Mouse (Mus musculus): ENCODE measurements at regions not wholly inside any gene's neighbourhood (a gene's known extent, or its start where the extent isn't known, plus 50 kb on each side); places are given as distances from the start of the nearest gene placed in this dataset.

DNA sequence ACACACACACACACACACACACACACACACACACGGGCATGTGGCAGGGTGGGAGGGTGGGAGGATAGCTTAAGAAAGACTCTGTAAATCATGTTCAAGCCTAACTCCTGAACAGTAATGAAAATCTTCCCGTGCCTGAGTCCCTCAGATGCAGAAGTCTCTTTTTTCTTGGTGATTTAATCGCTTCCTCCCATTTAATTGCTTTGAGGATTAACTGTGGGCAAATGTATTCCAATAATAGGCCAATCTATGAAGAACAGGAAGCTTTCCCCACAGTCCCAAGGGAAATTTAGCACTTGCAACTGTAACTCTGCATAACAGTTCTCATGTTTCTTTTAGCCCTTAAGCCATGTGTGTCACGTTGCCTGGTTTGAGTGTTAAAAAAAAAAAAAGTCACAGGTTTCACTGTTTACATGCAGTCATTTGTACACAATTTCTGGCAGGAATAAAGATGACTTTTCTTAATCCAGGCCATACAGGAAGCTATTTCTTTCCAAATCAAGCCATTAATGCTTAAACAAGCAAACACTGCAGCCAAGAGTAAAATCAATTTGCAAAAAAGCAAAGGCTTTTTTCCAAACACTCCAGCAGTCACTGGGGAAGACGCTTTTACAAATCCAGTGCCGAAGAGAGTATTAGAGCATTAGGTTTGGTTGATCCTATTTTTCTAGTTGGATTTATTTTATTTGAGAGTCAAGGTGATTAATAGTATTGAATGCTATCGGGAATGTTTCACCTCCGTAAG, 370.8 kb upstream of the Atp2b1 start:
- TF ChIP-seq USF1 (IDR thresholded peaks at IDR 0.05; ENCODE audit: low read depth): peak; percentile 47
- TF ChIP-seq MAX (IDR thresholded peaks at IDR 0.05): no peak
- H3K4me3 ChIP-seq (ENCODE audit: insufficient read depth, poor library complexity, severe bottlenecking): no peak overlapping the region
- H3K79me3 ChIP-seq (ENCODE audit: low read depth): no peaks in the 10 kb centered on the region
- no peaks in the 10 kb centered on the region for H3K36me3 ChIP-seq (ENCODE audit: control insufficient read depth, insufficient read depth)
- no peaks in the 10 kb centered on the region for H3K27me3 ChIP-seq (ENCODE audit: control insufficient read depth, insufficient read depth, insufficient read length)
- no peak overlapping the region for H3ac ChIP-seq (ENCODE audit: control insufficient read depth, insufficient read length, low read depth)
- H3K79me2 ChIP-seq (ENCODE audit: control insufficient read depth, insufficient read depth): no peaks in the 10 kb centered on the region

- H3K79me2 ChIP-seq (ENCODE audit: control insufficient read depth, insufficient read depth): no peaks in the 10 kb centered on the region
- no peaks in the 10 kb centered on the region for H3K27me3 ChIP-seq (ENCODE audit: control insufficient read depth, insufficient read depth, insufficient read length)
- no peak overlapping the region for H3K4me3 ChIP-seq (ENCODE audit: insufficient read depth, poor library complexity, severe bottlenecking)
- no peaks in the 10 kb centered on the region for H3K79me3 ChIP-seq (ENCODE audit: low read depth)
- H3ac ChIP-seq (ENCODE audit: control insufficient read depth, insufficient read length, low read depth): no peak overlapping the region
- TF ChIP-seq FOSL1 (IDR thresholded peaks at IDR 0.05; ENCODE audit: insufficient read depth, low read length, poor library complexity, severe bottlenecking) (no peak), MAX (IDR thresholded peaks at IDR 0.05) (no peak), CTCF (IDR thresholded peaks at IDR 0.05; ENCODE audit: control insufficient read depth, insufficient read depth, insufficient read length) (no peak), MYOD1 (IDR thresholded peaks at IDR 0.05; ENCODE audit: control insufficient read depth, insufficient read length, low read depth) (no peak), CEBPB (IDR thresholded peaks at IDR 0.05; ENCODE audit: low read depth) (no peak), MYOG (IDR thresholded peaks at IDR 0.05; ENCODE audit: control insufficient read depth, extremely low read depth, insufficient read length) (no peak), USF1 (IDR thresholded peaks at IDR 0.05; ENCODE audit: low read depth) (no peak)
- no peaks in the 10 kb centered on the region for H3K36me3 ChIP-seq (ENCODE audit: control insufficient read depth, insufficient read depth)
Observed at GRCm38 (mm10) chr10:98543998-98544349, 370.2 kb upstream of the Atp2b1 start.

- H3K79me2 ChIP-seq (ENCODE audit: control insufficient read depth, insufficient read depth): no peaks in the 10 kb centered on the region
- no peak overlapping the region for H3ac ChIP-seq (ENCODE audit: control insufficient read depth, insufficient read length, low read depth)
- no peaks in the 10 kb centered on the region for H3K79me3 ChIP-seq (ENCODE audit: low read depth)
- no peaks in the 10 kb centered on the region for H3K27me3 ChIP-seq (ENCODE audit: control insufficient read depth, insufficient read depth, insufficient read length)
- no peak overlapping the region for H3K4me3 ChIP-seq (ENCODE audit: insufficient read depth, poor library complexity, severe bottlenecking)
- no peak for TF ChIP-seq MYOD1 (IDR thresholded peaks at IDR 0.05; ENCODE audit: control insufficient read depth, insufficient read length, low read depth)
- no peak for TF ChIP-seq CTCF (IDR thresholded peaks at IDR 0.05; ENCODE audit: control insufficient read depth, insufficient read depth, insufficient read length)
- TF ChIP-seq CEBPB (IDR thresholded peaks at IDR 0.05; ENCODE audit: low read depth): no peak
- no peak for TF ChIP-seq MAX (IDR thresholded peaks at IDR 0.05)
- TF ChIP-seq FOSL1 (IDR thresholded peaks at IDR 0.05; ENCODE audit: insufficient read depth, low read length, poor library complexity, severe bottlenecking): no peak
- no peak for TF ChIP-seq USF1 (IDR thresholded peaks at IDR 0.05; ENCODE audit: low read depth)
- TF ChIP-seq MYOG (IDR thresholded peaks at IDR 0.05; ENCODE audit: control insufficient read depth, extremely low read depth, insufficient read length): no peak
- no peaks in the 10 kb centered on the region for H3K36me3 ChIP-seq (ENCODE audit: control insufficient read depth, insufficient read depth)
Observed at GRCm38 (mm10) chr10:98554575-98554974, 359.6 kb upstream of the Atp2b1 start.

GRCm38 (mm10) chr10:98557470-98558060, 356.6 kb upstream of the Atp2b1 start:
- TF ChIP-seq MYOG (IDR thresholded peaks at IDR 0.05; ENCODE audit: control insufficient read depth, extremely low read depth, insufficient read length) (no peak), MYOD1 (IDR thresholded peaks at IDR 0.05; ENCODE audit: control insufficient read depth, insufficient read length, low read depth) (no peak), MAX (IDR thresholded peaks at IDR 0.05) (no peak), USF1 (IDR thresholded peaks at IDR 0.05; ENCODE audit: low read depth) (no peak), CTCF (IDR thresholded peaks at IDR 0.05; ENCODE audit: control insufficient read depth, insufficient read depth, insufficient read length) (no peak), CEBPB (IDR thresholded peaks at IDR 0.05; ENCODE audit: low read depth) (no peak), FOSL1 (IDR thresholded peaks at IDR 0.05; ENCODE audit: insufficient read depth, low read length, poor library complexity, severe bottlenecking) (no peak)
- H3K79me2 ChIP-seq (ENCODE audit: control insufficient read depth, insufficient read depth): no peaks in the 10 kb centered on the region
- no peaks in the 10 kb centered on the region for H3K36me3 ChIP-seq (ENCODE audit: control insufficient read depth, insufficient read depth)
- H3ac ChIP-seq (ENCODE audit: control insufficient read depth, insufficient read length, low read depth): no peak overlapping the region
- no peaks in the 10 kb centered on the region for H3K27me3 ChIP-seq (ENCODE audit: control insufficient read depth, insufficient read depth, insufficient read length)
- H3K4me3 ChIP-seq (ENCODE audit: insufficient read depth, poor library complexity, severe bottlenecking): no peak overlapping the region
- no peaks in the 10 kb centered on the region for H3K79me3 ChIP-seq (ENCODE audit: low read depth)

DNA sequence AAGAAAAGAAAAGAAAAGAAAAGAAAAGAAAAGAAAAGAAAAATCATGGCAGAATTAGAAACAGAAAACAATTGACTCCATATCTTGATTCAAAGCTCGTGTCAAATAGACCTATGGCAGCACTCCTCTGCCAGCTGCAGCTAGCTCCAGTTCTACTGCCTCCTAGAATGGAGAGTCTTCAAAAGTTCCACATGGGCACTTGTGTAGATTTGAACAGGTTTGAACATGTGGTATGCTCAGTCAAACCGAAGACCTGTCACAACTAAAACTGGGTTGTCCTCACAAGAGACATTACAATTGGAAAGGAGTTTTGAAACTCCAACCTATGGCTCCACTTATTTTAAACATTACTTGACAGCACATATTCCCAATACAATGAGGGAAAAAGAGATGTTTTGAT, 355.6 kb upstream of the Atp2b1 start:
- Histone ChIP-seq H3K79me3 (ENCODE audit: low read depth) (no peaks in the 10 kb centered on the region), H3K4me3 (ENCODE audit: insufficient read depth, poor library complexity, severe bottlenecking) (no peak overlapping the region), H3ac (ENCODE audit: control insufficient read depth, insufficient read length, low read depth) (no peak overlapping the region), H3K36me3 (ENCODE audit: control insufficient read depth, insufficient read depth) (no peaks in the 10 kb centered on the region), H3K27me3 (ENCODE audit: control insufficient read depth, insufficient read depth, insufficient read length) (no peaks in the 10 kb centered on the region), H3K79me2 (ENCODE audit: control insufficient read depth, insufficient read depth) (no peaks in the 10 kb centered on the region)
- TF ChIP-seq MYOG (IDR thresholded peaks at IDR 0.05; ENCODE audit: control insufficient read depth, extremely low read depth, insufficient read length) (no peak), MAX (IDR thresholded peaks at IDR 0.05) (no peak), CEBPB (IDR thresholded peaks at IDR 0.05; ENCODE audit: low read depth) (no peak), MYOD1 (IDR thresholded peaks at IDR 0.05; ENCODE audit: control insufficient read depth, insufficient read length, low read depth) (no peak), CTCF (IDR thresholded peaks at IDR 0.05; ENCODE audit: control insufficient read depth, insufficient read depth, insufficient read length) (no peak), FOSL1 (IDR thresholded peaks at IDR 0.05; ENCODE audit: insufficient read depth, low read length, poor library complexity, severe bottlenecking) (no peak), USF1 (IDR thresholded peaks at IDR 0.05; ENCODE audit: low read depth) (no peak)

All from C2C12 (cell line).